Comparison of ENCODE assay signal across 10 mouse cellular contexts in the genomic region with DNA sequence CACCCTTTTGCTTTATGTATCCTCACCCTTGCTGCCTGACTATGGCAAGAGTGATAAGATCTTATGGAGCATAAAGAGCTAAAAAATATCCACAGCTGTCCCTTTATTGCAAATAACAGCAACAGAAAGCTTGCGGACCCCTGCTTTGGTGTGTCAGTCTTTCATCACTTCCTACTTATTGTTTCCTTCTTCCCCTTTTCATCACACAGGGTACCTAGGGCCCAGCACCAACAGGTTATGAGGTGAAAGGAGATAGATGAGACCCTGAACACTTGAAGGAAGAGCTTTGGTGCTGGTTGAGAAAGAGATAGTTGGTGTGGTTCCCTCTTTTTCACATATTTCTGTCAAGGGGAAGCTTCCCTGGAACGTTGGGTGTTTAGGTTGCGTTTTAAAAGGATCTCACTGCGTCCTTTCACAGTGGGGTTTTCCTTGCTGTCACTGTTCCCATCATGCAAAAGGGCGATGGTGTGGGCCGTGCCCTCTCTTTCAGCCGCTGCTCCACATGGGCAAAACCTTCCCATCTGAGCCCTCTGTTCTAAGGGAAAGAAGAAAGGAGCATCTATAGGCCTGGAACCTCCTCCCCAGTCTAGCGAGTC. TPM values are rescaled to one million over a fixed set of nuclear protein-coding genes. Genes with fewer than 3 reads are reported as not detected.
A peak's percentile ranks its signal among the peaks of the same experiment; 100 is the strongest.
DNase-seq lines count a peak whose midpoint lies in the region; ATAC-seq lines count a peak whose summit lies in the region.
"Had no signal": no experiment of that assay in that cellular context is flagged by ENCODE, and none has a peak within 500 bp of the region (broad histone marks: within the 10 kb centered on the region; RNA-seq: fewer than 3 reads in every experiment).

No protein-coding gene starts in this region.

- peak overlapping the region; percentile 56 for H3K4me2 ChIP-seq in lung, embryonic 16.5 days (ENCODE audit: low read depth, low read length)
- peak overlapping the region; percentile 56 for H3K4me2 ChIP-seq in embryonic facial prominence, embryonic 15.5 days (replicated peaks)
- peak overlapping the region; percentile 66 for H3K4me2 ChIP-seq in limb, embryonic 12.5 days

- peaks cover 20% of the 10 kb centered on the region for H3K4me1 ChIP-seq in lung, embryonic 16.5 days (replicated peaks; ENCODE audit: control insufficient read depth, insufficient read depth, low read length)
- H3K4me1 ChIP-seq in embryonic facial prominence, embryonic 15.5 days: peaks cover 26% of the 10 kb centered on the region
- H3K4me1 ChIP-seq in limb, embryonic 12.5 days (replicated peaks): peaks cover 6% of the 10 kb centered on the region; the same call in 1 of the 2 replicates

- H3K4me3 ChIP-seq in lung, embryonic 16.5 days (ENCODE audit: low read length): peak overlapping the region; percentile 65
- H3K4me3 ChIP-seq in embryonic facial prominence, embryonic 15.5 days (replicated peaks): peak overlapping the region; percentile 70
- H3K4me3 ChIP-seq in limb, embryonic 12.5 days (replicated peaks): peak overlapping the region; percentile 65

- no peak for ATAC-seq in lung, embryonic 16.5 days (ENCODE audit: low read depth)
- ATAC-seq in embryonic facial prominence, embryonic 15.5 days (ENCODE audit: insufficient number of reproducible peaks, low FRiP score, low TSS enrichment, low read depth): no peak
- ATAC-seq in limb, embryonic 12.5 days (ENCODE audit: insufficient number of reproducible peaks, insufficient read depth, low FRiP score, low TSS enrichment, low read depth): no peak

- H3K27ac ChIP-seq in lung, embryonic 16.5 days (ENCODE audit: low read length): peak overlapping the region; percentile 92
- H3K27ac ChIP-seq in embryonic facial prominence, embryonic 15.5 days (replicated peaks): peak overlapping the region; percentile 98
- H3K27ac ChIP-seq in limb, embryonic 12.5 days: no peak overlapping the region

- peak overlapping the region; percentile 79 for H3K9ac ChIP-seq in lung, embryonic 16.5 days (ENCODE audit: low read length)
- 0 out of 2 replicates have a peak overlapping the region, but pooled peaks have one; percentile 12 for H3K9ac ChIP-seq in embryonic facial prominence, embryonic 15.5 days
- H3K9ac ChIP-seq in limb, embryonic 12.5 days (replicated peaks): no peak overlapping the region

- no peaks in the 10 kb centered on the region for H3K9me3 ChIP-seq in lung, embryonic 16.5 days (ENCODE audit: control insufficient read depth, low read length)
- no peaks in the 10 kb centered on the region for H3K9me3 ChIP-seq in embryonic facial prominence, embryonic 15.5 days (replicated peaks)
- H3K9me3 ChIP-seq in limb, embryonic 12.5 days: no peaks in the 10 kb centered on the region

- H3K27me3 ChIP-seq in lung, embryonic 16.5 days (ENCODE audit: control insufficient read depth, insufficient read depth, low read depth, low read length): no peaks in the 10 kb centered on the region
- H3K27me3 ChIP-seq in embryonic facial prominence, embryonic 15.5 days: no peaks in the 10 kb centered on the region
- no peaks in the 10 kb centered on the region for H3K27me3 ChIP-seq in limb, embryonic 12.5 days
- no peaks in the 10 kb centered on the region for H3K27me3 ChIP-seq in splenic B cell, adult 2 months (ENCODE audit: control insufficient read depth, insufficient read depth, low read length, poor library complexity, severe bottlenecking)

- peaks cover 15% of the 10 kb centered on the region for H3K36me3 ChIP-seq in lung, embryonic 16.5 days (ENCODE audit: control insufficient read depth, insufficient read depth, low read length)
- H3K36me3 ChIP-seq in embryonic facial prominence, embryonic 15.5 days: peaks cover 10% of the 10 kb centered on the region; the same call in 1 of the 2 replicates
- peaks cover 26% of the 10 kb centered on the region for H3K36me3 ChIP-seq in limb, embryonic 12.5 days
- H3K36me3 ChIP-seq in splenic B cell, adult 2 months (ENCODE audit: control insufficient read depth, insufficient read depth, low read length, poor library complexity, severe bottlenecking): peaks cover 12% of the 10 kb centered on the region

- no peak for DNase-seq in lung, postnatal 10 days
- peak; percentile 46 for DNase-seq in splenic B cell, adult 2 months (ENCODE audit: low read depth, low spot score)
- DNase-seq in frontal cortex, postnatal 25 days (ENCODE audit: low spot score in 2 of 2): no peak
- DNase-seq in ovary, postnatal 14 days (ENCODE audit: low spot score): no peak
- DNase-seq in frontal cortex, postnatal 14 days (ENCODE audit: low spot score in 2 of 2): no peak
- DNase-seq: gastrocnemius, postnatal 14 days had no signal

- 78% methylated on average over 8 of the region's 8 CpGs for WGBS in lung, embryonic 16.5 days
- 68% methylated on average over 8 of the region's 8 CpGs for WGBS in embryonic facial prominence, embryonic 15.5 days
- WGBS in limb, embryonic 12.5 days: 83% methylated on average over 8 of the region's 8 CpGs

RNA-seq across cellular contexts. Expression of gene S100a11, which starts 1.3 kb away (rescaled TPM):
- 1,535 and 1,592 TPM in 2 replicates for polyA plus RNA-seq in lung, embryonic 16.5 days (2015; fragmentation: Nextera tagmentation; extraction: Ambion mirVana)
- 1,723 and 1,932 TPM in 2 replicates for polyA plus RNA-seq in embryonic facial prominence, embryonic 15.5 days (2015; fragmentation: Nextera tagmentation; extraction: Ambion mirVana)
- polyA plus RNA-seq in limb, embryonic 12.5 days (2016; fragmentation: Nextera tagmentation; extraction: Ambion mirVana): 600 and 664 TPM in 2 replicates

RNA-seq across cellular contexts. Expression of gene S100a10, which starts 33.3 kb away (rescaled TPM):
- 320 and 322 TPM in 2 replicates for polyA plus RNA-seq in lung, embryonic 16.5 days (2015; fragmentation: Nextera tagmentation; extraction: Ambion mirVana)
- polyA plus RNA-seq in embryonic facial prominence, embryonic 15.5 days (2015; fragmentation: Nextera tagmentation; extraction: Ambion mirVana): 700 and 709 TPM in 2 replicates
- polyA plus RNA-seq in limb, embryonic 12.5 days (2016; fragmentation: Nextera tagmentation; extraction: Ambion mirVana): 157 and 183 TPM in 2 replicates

RNA-seq across cellular contexts. Expression of gene Tchhl1, which starts 53.0 kb away (rescaled TPM):
- polyA plus RNA-seq in lung, embryonic 16.5 days (2015; fragmentation: Nextera tagmentation; extraction: Ambion mirVana): not detected in 2 replicates
- 1.3 and 1.7 TPM in 2 replicates for polyA plus RNA-seq in embryonic facial prominence, embryonic 15.5 days (2015; fragmentation: Nextera tagmentation; extraction: Ambion mirVana)
- not detected in 2 replicates for polyA plus RNA-seq in limb, embryonic 12.5 days (2016; fragmentation: Nextera tagmentation; extraction: Ambion mirVana)
- polyA plus RNA-seq: neural tube, embryonic 11.5 days had no signal
